Mouse (Mus musculus): ENCODE data around the gene Pcgf2.

DNA sequence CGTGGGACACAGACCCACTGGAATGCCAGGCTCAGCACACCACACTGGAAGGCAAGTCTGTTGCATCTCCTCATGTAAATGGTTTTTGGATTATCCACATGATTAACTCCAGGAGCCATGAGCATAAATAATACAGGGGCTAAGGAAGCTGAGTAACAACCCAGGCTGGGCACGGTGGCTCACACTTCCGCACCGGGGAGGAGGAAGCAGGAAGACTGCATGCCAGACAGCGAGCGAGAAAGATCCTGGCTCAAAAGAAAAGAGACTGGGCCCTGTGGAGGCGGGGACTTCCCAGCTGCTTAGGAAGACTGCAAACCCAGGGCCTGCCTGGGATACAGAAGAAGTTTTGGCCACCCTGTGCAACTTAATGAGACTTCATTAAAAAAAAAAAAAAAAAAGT is 39.9 kb upstream of the Pcgf2 start:
- TF ChIP-seq CTCF (IDR thresholded peaks at IDR 0.05; ENCODE audit: low read depth, low read length) (no peak), POLR2A (IDR thresholded peaks at IDR 0.05; ENCODE audit: insufficient read depth, low read length) (no peak)

All from ES-Bruce4 (cell line).